Mouse (Mus musculus) ES-E14 (cell line): ENCODE measurements around the gene Gm1113. TPM values are rescaled to one million over a fixed set of nuclear protein-coding genes. Genes with fewer than 3 reads are reported as not detected.

Source experiments
- DNase-seq: peaks from one replicate; pipeline ENCODE4 v3.0.0-alpha.2; 2013; ENCODE audit warnings: low read depth, low spot score
- H3K27ac ChIP-seq: 2 replicates; pipeline ENCODE4 v1.5.1; 2012; ENCODE audit warnings: low read depth, mild to moderate bottlenecking, low read length, moderate library complexity, mixed read lengths; ENCODE audit not compliant: poor library complexity, insufficient read depth, severe bottlenecking
- H3K36me3 ChIP-seq: 2 replicates; pipeline ENCODE4 v1.6.1; 2012; ENCODE audit warnings: mild to moderate bottlenecking, low read length, moderate library complexity, mixed read lengths; ENCODE audit not compliant: control insufficient read depth, poor library complexity, insufficient read depth, severe bottlenecking
- H3K4me1 ChIP-seq, 2 experiments: fragments of 150-350 bp in 1 of 2; sonication (generic) in 1 of 2; 2 replicates each; pipeline ENCODE4 v1.6.1; 2012; ENCODE audit warnings: low read length in 2 of 2, mild to moderate bottlenecking in 1 of 2, mixed read lengths in 1 of 2; ENCODE audit not compliant: control insufficient read depth in 2 of 2, insufficient read depth in 2 of 2, poor library complexity in 1 of 2
- H3K4me3 ChIP-seq, 2 experiments: fragments of 150-350 bp in 1 of 2; sonication (generic) in 1 of 2; 2 replicates each; pipeline ENCODE4 v1.5.1; 2012; ENCODE audit warnings: low read length in 2 of 2, low read depth in 1 of 2, mild to moderate bottlenecking in 1 of 2, mixed read lengths in 1 of 2; ENCODE audit not compliant: insufficient read depth in 1 of 2, poor library complexity in 1 of 2, severe bottlenecking in 1 of 2
- H3K9ac ChIP-seq: 2 replicates; pipeline ENCODE4 v1.6.1; 2012; ENCODE audit warnings: low read depth, mild to moderate bottlenecking, low read length, mixed read lengths; ENCODE audit not compliant: poor library complexity, insufficient read depth, severe bottlenecking
- H3K9me3 ChIP-seq: fragments of 150-350 bp; sonication (generic); 2 replicates; pipeline ENCODE4 v1.6.1; 2012; ENCODE audit warnings: low read depth, mild to moderate bottlenecking, low read length; ENCODE audit not compliant: control insufficient read depth, insufficient read depth
- CHD2 ChIP-seq: IDR thresholded peaks from 2 replicates; pipeline ENCODE4 v1.6.1; 2014; ENCODE audit warnings: mild to moderate bottlenecking, low read depth, low read length, inconsistent platforms
- HCFC1 ChIP-seq: IDR thresholded peaks from 2 replicates; pipeline ENCODE4 v1.6.1; 2012; ENCODE audit warnings: low read length, inconsistent platforms, borderline replicate concordance; ENCODE audit not compliant: insufficient read depth
- MAFK ChIP-seq: IDR thresholded peaks from 2 replicates; pipeline ENCODE4 v1.6.1; 2014; ENCODE audit warnings: mild to moderate bottlenecking, low read depth, low read length, inconsistent platforms; ENCODE audit not compliant: insufficient read depth
- ZC3H11A ChIP-seq: IDR thresholded peaks from 2 replicates; pipeline ENCODE4 v1.6.1; 2012; ENCODE audit warnings: low read depth, mild to moderate bottlenecking, inconsistent platforms, low read length, borderline replicate concordance
- ZNF384 ChIP-seq: IDR thresholded peaks from 2 replicates; pipeline ENCODE4 v1.6.1; 2012; ENCODE audit warnings: low read depth, low read length, inconsistent platforms
- in situ Hi-C, 2 experiments: fragments of 600-800 bp; cut with MboI; formaldehyde crosslinking; loops; one replicate each; pipeline ENCODE4 v1.15.1; 2025; ENCODE audit warnings: low sequenced_read_pairs in 2 of 2, inconsistent platforms in 1 of 2; ENCODE audit not compliant: unreplicated experiment in 2 of 2
- total RNA-seq: library from RNA; depleted of rRNA; stranded (reverse); fragments of 300-350 nt; gene quantifications from 2 replicates; pipeline ENCODE4 v1.2.3, GENCODE M21; 2012

Gene Gm1113
- total RNA-seq, 1 experiment, result not detected

DNA sequence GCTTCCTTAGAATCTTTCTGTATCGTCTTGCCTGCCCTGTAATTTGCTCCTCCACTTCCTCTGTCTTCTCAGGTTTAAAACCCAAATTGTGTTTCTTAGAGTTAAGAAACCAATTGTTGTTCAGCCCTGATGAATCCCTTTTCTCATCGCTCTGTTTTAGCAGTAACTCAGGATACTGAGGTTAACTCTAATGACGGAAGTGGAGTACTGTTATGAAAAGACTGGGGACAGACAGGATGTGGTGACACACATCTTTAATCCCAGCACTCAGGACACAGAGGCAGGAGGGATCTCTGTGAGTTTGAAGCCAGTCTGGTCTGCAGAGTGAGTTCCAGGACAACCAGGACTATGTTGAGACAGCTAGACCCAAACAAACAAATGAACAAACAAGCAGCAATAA, 22.6 kb downstream of the Gm1113 start:
- no peak for DNase-seq
- Histone ChIP-seq H3K9me3 (no peaks in the 10 kb centered on the region), H3K27ac (no peak overlapping the region), H3K4me3 (no peak overlapping the region), H3K4me1 (peaks cover 2 to 8% of the 10 kb centered on the region in 2 experiments; a peak in 1 of 4 replicates), H3K36me3 (no peaks in the 10 kb centered on the region), H3K9ac (no peak overlapping the region)
- in situ Hi-C loops, result no loop called here
- TF ChIP-seq MAFK, result no peak
- no peak for TF ChIP-seq ZC3H11A
- no peak for TF ChIP-seq ZNF384
- no peak for TF ChIP-seq CHD2
- TF ChIP-seq HCFC1, result no peak

DNA sequence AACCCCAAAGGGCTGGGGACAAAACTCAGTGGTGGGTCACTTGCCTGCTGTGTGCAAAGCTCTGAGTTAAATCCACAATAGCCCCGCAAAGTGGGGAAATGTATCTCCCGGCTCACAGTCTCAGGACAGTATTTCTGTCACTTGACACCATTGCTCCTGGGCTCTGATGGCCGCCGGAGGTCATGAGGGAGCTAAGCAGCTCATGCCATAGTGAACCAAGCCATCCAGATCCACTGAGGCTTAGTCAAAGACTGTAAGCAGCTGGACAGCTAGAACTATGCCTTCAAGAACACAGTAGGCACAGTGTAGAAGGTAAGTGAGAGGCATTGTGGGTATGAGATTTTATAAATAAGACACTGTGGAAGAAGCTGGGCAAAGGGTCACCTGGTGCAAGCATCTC, 23.1 kb downstream of the Gm1113 start:
- H3K36me3 ChIP-seq, result no peaks in the 10 kb centered on the region
- H3K9ac ChIP-seq, result no peak overlapping the region

DNA sequence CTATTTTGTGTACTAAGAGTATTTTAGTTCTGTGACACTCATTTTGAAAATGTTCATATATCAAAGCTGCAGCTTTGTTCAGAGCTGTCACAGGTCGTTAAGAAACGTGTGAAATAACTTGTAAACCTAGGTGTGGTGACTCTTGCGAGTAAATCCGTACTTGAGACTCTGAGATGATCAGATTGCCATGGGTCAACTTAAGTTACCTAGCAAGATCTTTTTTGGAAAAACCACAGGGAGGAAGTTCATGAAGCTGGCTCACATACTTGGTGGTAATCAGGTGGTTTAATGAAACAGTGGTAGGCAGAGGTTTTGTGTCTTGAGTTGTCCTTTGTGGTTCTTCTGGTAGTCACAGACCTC, 24.4 kb downstream of the Gm1113 start:
- H3K4me1 ChIP-seq, result peaks cover 2 to 8% of the 10 kb centered on the region in 2 experiments; a peak in 1 of 4 replicates
- no peak overlapping the region for H3K9ac ChIP-seq
- peaks cover 2% of the 10 kb centered on the region; the same call in 1 of the 2 replicates for H3K36me3 ChIP-seq
- H3K4me3 ChIP-seq, result no peak overlapping the region
- H3K9me3 ChIP-seq, result no peaks in the 10 kb centered on the region
- H3K27ac ChIP-seq, result no peak overlapping the region
- in situ Hi-C loops, result no loop called here
- DNase-seq, result no peak
- TF ChIP-seq ZC3H11A (no peak), HCFC1 (no peak), ZNF384 (no peak), CHD2 (no peak), MAFK (no peak)

More for the DNA sequence above, 23.1 kb downstream of the Gm1113 start:
- H3K4me3 ChIP-seq, result no peak overlapping the region
- no peaks in the 10 kb centered on the region for H3K9me3 ChIP-seq
- peaks cover 2 to 8% of the 10 kb centered on the region in 2 experiments; a peak in 1 of 4 replicates for H3K4me1 ChIP-seq
- TF ChIP-seq HCFC1 (no peak), MAFK (no peak), CHD2 (no peak), ZC3H11A (no peak), ZNF384 (no peak)
- in situ Hi-C loops, result no loop called here
- H3K27ac ChIP-seq, result no peak overlapping the region
- no peak for DNase-seq

- Histone ChIP-seq H3K36me3 (peaks cover 2% of the 10 kb centered on the region; the same call in 1 of the 2 replicates), H3K4me3 (no peak overlapping the region), H3K9me3 (no peaks in the 10 kb centered on the region), H3K4me1 (peaks cover 2 to 8% of the 10 kb centered on the region in 2 experiments; a peak in 1 of 4 replicates), H3K9ac (no peak overlapping the region), H3K27ac (no peak overlapping the region)
- in situ Hi-C loops, result no loop called here
- DNase-seq, result no peak
- no peak for TF ChIP-seq MAFK
- TF ChIP-seq HCFC1, result no peak
- TF ChIP-seq CHD2, result no peak
- no peak for TF ChIP-seq ZC3H11A
- TF ChIP-seq ZNF384, result no peak
Observed at GRCm38 (mm10) chr9:35493033-35493732, 24.9 kb downstream of the Gm1113 start.
